Mouse (Mus musculus) ES-Bruce4 (cell line): ENCODE measurements around the gene Olfr211. TPM values are rescaled to one million over a fixed set of nuclear protein-coding genes. Genes with fewer than 3 reads are reported as not detected.
A peak's percentile ranks its signal among the peaks of the same experiment; 100 is the strongest.

Experiments used
- H3K27ac ChIP-seq: 2 replicates; pipeline ENCODE4 v1.5.1; 2012; ENCODE audit warnings: low read length, inconsistent platforms; ENCODE audit not compliant: insufficient read depth
- H3K27me3 ChIP-seq: 2 replicates; pipeline ENCODE4 v1.6.1; 2012; ENCODE audit warnings: mild to moderate bottlenecking, low read length, inconsistent platforms; ENCODE audit not compliant: control insufficient read depth, poor library complexity, insufficient read depth, severe bottlenecking
- H3K36me3 ChIP-seq: 2 replicates; pipeline ENCODE4 v1.6.1; 2012; ENCODE audit warnings: inconsistent platforms, mild to moderate bottlenecking, low read length, moderate library complexity; ENCODE audit not compliant: control insufficient read depth, poor library complexity, insufficient read depth, severe bottlenecking
- H3K4me1 ChIP-seq: one replicate; pipeline ENCODE4 v1.8.1; 2011; ENCODE audit warnings: low read length; ENCODE audit not compliant: control insufficient read depth, insufficient read depth
- H3K4me3 ChIP-seq: 2 replicates; pipeline ENCODE4 v1.5.1; 2011; ENCODE audit warnings: low read depth, mild to moderate bottlenecking, low read length
- H3K9ac ChIP-seq: 2 replicates; pipeline ENCODE4 v1.6.1; 2012; ENCODE audit warnings: low read depth, mild to moderate bottlenecking, inconsistent platforms; ENCODE audit not compliant: poor library complexity, severe bottlenecking
- H3K9me3 ChIP-seq: replicated peaks from 2 replicates; pipeline ENCODE4 v1.6.1; 2012; ENCODE audit warnings: mild to moderate bottlenecking, low read length, inconsistent platforms; ENCODE audit not compliant: control insufficient read depth, poor library complexity, insufficient read depth, severe bottlenecking
- CTCF ChIP-seq: IDR thresholded peaks from one replicate; pipeline ENCODE4 v1.8.1; 2011; ENCODE audit warnings: low read depth, low read length
- EP300 ChIP-seq: IDR thresholded peaks from 2 replicates; pipeline ENCODE4 v1.6.1; 2011; ENCODE audit warnings: low read depth, low read length; ENCODE audit not compliant: insufficient read depth
- POLR2A ChIP-seq: IDR thresholded peaks from one replicate; pipeline ENCODE4 v1.8.1; 2011; ENCODE audit warnings: low read length; ENCODE audit not compliant: insufficient read depth
- polyA plus RNA-seq: library from polyadenylated mRNA; stranded (reverse); fragments of >200 nt; gene quantifications from 2 replicates; pipeline ENCODE4 v1.2.4, GENCODE M21; 2011; ENCODE audit warnings: low read depth; ENCODE audit not compliant: missing spikeins, insufficient read depth, insufficient read length

Gene Olfr211
- polyA plus RNA-seq, 1 experiment, result not detected

DNA sequence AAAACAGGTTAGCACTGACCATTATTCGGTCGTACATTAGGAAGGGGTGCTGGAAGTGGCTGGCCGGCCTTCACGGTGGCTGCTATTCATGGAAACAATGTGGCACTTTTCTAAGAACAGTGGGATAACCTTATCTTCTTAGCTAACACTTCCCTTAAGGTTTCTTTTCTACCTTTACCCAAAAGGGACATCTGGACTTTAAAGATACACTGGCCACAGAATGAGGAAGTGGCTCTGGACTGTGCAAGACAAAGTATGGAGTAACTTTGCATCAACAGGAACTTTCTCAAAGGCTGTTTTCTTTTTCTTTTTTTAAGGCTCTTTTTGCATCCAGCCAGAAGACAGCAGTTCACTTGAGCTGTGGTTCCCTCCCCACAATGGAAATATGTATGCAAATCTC, 30.2 kb upstream of the Olfr211 start:
- no peaks in the 10 kb centered on the region for H3K36me3 ChIP-seq
- H3K27me3 ChIP-seq, result peaks cover 3% of the 10 kb centered on the region; the same call in 1 of the 2 replicates
- no peak overlapping the region for H3K27ac ChIP-seq
- TF ChIP-seq EP300 (no peak), CTCF (no peak), POLR2A (no peak)
- no peaks in the 10 kb centered on the region for H3K4me1 ChIP-seq
- H3K9me3 ChIP-seq, result no peaks in the 10 kb centered on the region
- no peak overlapping the region for H3K4me3 ChIP-seq
- H3K9ac ChIP-seq, result no peak overlapping the region

DNA sequence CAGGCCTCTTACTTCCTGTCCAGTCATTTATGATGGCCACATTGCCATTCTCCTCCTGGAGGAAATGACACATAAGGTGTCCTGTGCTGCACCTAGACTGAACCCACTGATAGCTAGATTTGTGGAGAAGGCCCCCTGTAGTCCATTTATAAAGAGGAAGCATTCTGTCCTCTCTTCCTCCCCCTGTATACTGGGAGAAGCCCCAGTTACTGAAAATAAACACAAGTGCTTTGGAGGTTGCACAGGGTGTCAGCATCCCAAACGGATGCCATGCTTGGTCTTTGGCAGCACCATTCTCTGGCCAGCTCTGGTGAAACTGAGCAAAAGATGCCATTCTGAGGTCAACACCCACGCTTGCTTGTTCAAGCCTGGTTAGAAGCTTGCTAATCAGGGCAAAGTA, 29.7 kb upstream of the Olfr211 start:
- no peak overlapping the region for H3K4me3 ChIP-seq
- H3K9ac ChIP-seq, result no peak overlapping the region
- H3K36me3 ChIP-seq, result no peaks in the 10 kb centered on the region
- no peak overlapping the region for H3K27ac ChIP-seq
- H3K27me3 ChIP-seq, result peaks cover 3% of the 10 kb centered on the region; the same call in 1 of the 2 replicates
- no peaks in the 10 kb centered on the region for H3K9me3 ChIP-seq
- TF ChIP-seq POLR2A (no peak), EP300 (no peak), CTCF (no peak)
- no peaks in the 10 kb centered on the region for H3K4me1 ChIP-seq

DNA sequence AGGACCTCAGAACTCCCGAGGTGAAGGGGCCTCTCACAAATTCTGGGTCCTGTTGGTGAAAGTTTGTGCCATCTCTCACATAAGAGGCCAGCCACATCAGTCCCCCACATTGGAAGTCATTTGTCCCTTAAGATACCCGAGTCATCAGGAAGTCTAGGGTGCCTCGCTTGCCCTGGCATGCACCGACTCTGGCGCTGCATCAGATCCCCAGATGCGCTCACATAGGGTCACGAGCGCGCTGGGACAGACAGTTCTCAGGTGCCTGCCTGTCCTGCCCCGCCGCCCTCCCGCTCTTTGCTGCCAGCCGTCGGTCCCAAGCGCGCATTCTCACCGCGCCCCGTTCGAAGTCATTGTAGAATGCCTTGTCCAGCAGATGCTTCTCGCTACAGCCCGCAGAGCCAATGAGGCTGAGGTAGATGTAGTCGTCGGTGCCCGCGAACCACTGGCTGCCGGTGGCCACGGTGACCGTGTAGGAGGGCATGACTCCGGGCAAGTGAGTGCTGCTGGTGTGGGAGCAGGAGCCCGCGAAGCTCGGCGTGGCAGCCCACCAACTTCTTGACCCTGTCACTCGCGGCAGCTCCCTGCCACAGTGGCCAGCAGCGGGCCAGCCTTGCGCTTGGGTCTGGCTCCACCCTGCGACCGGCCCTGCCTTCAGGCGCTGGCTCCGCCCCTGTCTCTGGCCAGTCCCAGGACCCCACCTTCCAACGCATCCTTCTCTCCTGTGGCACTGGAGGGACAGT, 28.2 kb upstream of the Olfr211 start, which contains the start of gene Alox5:
TSS of gene Alox5 (minus strand) at position 635 of the 740 bp plus-strand sequence.
- peaks cover 3% of the 10 kb centered on the region; the same call in 1 of the 2 replicates for H3K27me3 ChIP-seq
- peak within 1 kb of the TSS; percentile 12; the same call in 1 of the 2 replicates for H3K9ac ChIP-seq
- TF ChIP-seq POLR2A (no peak), CTCF (no peak), EP300 (no peak)
- H3K36me3 ChIP-seq, result no peaks in the 10 kb centered on the region
- peak within 1 kb of the TSS; percentile 70 for H3K4me3 ChIP-seq
- H3K9me3 ChIP-seq, result no peaks in the 10 kb centered on the region
- H3K4me1 ChIP-seq, result no peaks in the 10 kb centered on the region
- no peak within 1 kb of the TSS for H3K27ac ChIP-seq

DNA sequence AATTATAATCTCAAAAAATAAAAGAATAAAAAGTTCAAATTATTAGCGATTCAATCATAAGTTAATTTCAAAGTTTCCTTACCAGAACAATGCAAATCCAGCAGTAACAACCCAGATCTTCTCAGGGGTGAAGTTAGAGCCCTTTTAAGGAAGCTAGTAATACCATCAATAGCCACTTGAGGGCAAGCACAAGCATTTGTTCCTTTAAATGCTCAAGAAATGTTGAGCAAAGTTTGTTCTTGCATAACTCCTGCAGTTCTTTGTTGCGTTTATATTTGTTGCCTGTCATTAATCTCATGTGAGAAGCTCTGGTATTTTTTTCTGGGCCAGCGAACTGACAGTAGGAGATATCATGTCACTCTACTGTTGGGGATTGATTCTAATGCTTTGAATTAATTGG, 20.8 kb upstream of the Olfr211 start:
- Histone ChIP-seq H3K27me3 (no peaks in the 10 kb centered on the region), H3K36me3 (no peaks in the 10 kb centered on the region), H3K4me1 (no peaks in the 10 kb centered on the region), H3K27ac (no peak overlapping the region), H3K9me3 (no peaks in the 10 kb centered on the region), H3K9ac (no peak overlapping the region), H3K4me3 (no peak overlapping the region)
- no peak for TF ChIP-seq CTCF
- no peak for TF ChIP-seq EP300
- TF ChIP-seq POLR2A, result no peak

DNA sequence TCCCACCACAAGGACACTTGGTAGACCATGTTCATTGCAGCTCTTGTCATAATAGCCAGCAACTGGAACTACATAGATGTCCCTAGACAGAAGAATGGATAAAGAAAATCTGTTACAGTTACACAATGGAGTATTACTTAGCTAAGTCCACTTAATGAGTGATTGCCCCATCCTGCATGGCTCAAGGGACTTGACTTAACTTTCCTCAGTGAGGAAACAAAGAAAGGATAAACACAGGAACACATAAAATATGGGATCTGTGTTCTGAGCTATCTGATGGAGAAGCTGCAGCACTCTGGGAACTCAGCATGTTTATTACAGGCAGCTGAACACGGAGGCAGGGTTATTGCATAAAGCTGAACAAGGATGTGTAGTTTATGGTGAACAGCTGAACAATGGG, 3.8 kb upstream of the Olfr211 start:
- Histone ChIP-seq H3K4me3 (no peak overlapping the region), H3K9ac (no peak overlapping the region), H3K27me3 (no peaks in the 10 kb centered on the region), H3K4me1 (no peaks in the 10 kb centered on the region), H3K27ac (no peak overlapping the region), H3K9me3 (peaks cover 8% of the 10 kb centered on the region; the same call in 1 of the 2 replicates), H3K36me3 (no peaks in the 10 kb centered on the region)
- no peak for TF ChIP-seq CTCF
- TF ChIP-seq EP300, result no peak
- TF ChIP-seq POLR2A, result no peak

DNA sequence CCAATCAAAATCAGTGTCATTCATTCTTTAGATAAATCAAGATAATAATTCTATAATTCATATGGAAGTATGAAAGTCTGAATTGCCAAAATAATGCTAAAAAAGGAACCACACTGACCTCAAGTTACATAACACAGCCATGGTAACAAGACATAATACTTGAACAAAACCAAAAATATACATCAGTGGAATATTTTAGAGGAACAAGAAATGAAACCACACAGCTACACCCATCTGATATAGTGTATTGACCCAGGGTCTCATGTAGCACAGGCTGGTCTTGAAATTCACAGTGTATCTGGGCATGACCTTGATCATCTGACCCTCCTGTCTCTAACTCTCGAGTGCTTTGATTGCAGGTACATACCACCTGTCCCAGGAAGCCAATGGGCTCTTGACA, 2.1 kb upstream of the Olfr211 start:
- Histone ChIP-seq H3K9me3 (0 out of 2 replicates have a peak, but pooled peaks cover 3% of the 10 kb centered on the region), H3K4me1 (no peaks in the 10 kb centered on the region), H3K9ac (no peak overlapping the region), H3K27me3 (no peaks in the 10 kb centered on the region), H3K4me3 (no peak overlapping the region), H3K27ac (no peak overlapping the region), H3K36me3 (no peaks in the 10 kb centered on the region)
- no peak for TF ChIP-seq POLR2A
- no peak for TF ChIP-seq CTCF
- TF ChIP-seq EP300, result no peak
